In the genomic region with DNA sequence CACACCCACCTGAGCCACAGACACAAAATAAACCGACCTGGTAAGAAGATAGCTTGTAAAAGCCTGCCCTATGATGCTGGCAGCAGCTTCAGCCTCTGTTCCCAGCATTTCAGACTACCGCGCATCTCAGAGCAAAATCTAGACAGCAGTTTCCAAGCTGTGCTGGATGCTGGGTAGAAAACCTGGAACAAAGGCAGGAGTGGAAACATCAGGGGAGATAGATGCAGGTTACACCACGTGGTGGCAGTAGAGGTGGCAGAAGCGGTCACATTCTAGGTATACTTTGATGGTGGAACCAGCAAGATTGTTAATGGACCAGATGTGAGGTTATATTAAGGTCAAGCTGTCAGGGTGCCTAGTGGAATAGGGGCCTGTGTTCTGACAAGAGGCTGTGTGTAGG, we compare ENCODE assay signal across 11 mouse cellular contexts. TPM values are rescaled to one million over a fixed set of nuclear protein-coding genes. Genes with fewer than 3 reads are reported as not detected.
A peak's percentile ranks its signal among the peaks of the same experiment; 100 is the strongest.
DNase-seq lines count a peak whose midpoint lies in the region; TF ChIP-seq lines count a peak whose summit lies in the region.
"Had no signal": no experiment of that assay in that cellular context is flagged by ENCODE, and none has a peak within 500 bp of the region (broad histone marks: within the 10 kb centered on the region; RNA-seq: fewer than 3 reads in every experiment).

No protein-coding gene starts in this region.

- peaks cover 99% of the 10 kb centered on the region for H3K36me3 ChIP-seq in embryonic facial prominence, embryonic 10.5 days (replicated peaks)

- H3K4me1 ChIP-seq in embryonic facial prominence, embryonic 10.5 days, result no peaks in the 10 kb centered on the region

- H3K27ac ChIP-seq in gastrocnemius, adult 2 months, result no peak overlapping the region
- H3K27ac ChIP-seq in embryonic facial prominence, embryonic 10.5 days (replicated peaks), result no peak overlapping the region

- peak; percentile 49 for TF ChIP-seq CTCF in gastrocnemius, adult 2 months (IDR thresholded peaks at IDR 0.05)

- no peaks in the 10 kb centered on the region for H3K9me3 ChIP-seq in embryonic facial prominence, embryonic 10.5 days
- H3K9me3 ChIP-seq: G1E had no signal

- no peaks in the 10 kb centered on the region for H3K27me3 ChIP-seq in embryonic facial prominence, embryonic 10.5 days (replicated peaks; ENCODE audit: low read depth, poor library complexity, severe bottlenecking)

- intact Hi-C loops in gastrocnemius, adult 2 months (cut with DNase I), result no loop called here

- WGBS in embryonic facial prominence, embryonic 10.5 days, result 78% methylated on average over 5 of the region's 5 CpGs

- DNase-seq in gastrocnemius, adult 2 months, result no peak
- no peak for DNase-seq in gastrocnemius, adult 18-20 months (ENCODE audit: low spot score)
- peak; percentile 31 for DNase-seq in lung, postnatal 10 days
- DNase-seq in lung, adult 18-20 months, result no peak
- peak; percentile 27 for DNase-seq in embryonic facial prominence, embryonic 10.5 days (ENCODE audit: low spot score)
- peak; percentile 17 for DNase-seq in retina, embryonic 14.5 days (ENCODE audit: low spot score)
- no peak for DNase-seq in right cerebral cortex, postnatal 36 days (ENCODE audit: low spot score in 2 of 2)
- DNase-seq in spleen, postnatal 10 days (ENCODE audit: low spot score in 2 of 2), result no peak
- DNase-seq: heart, adult 11 months; right cerebral cortex, postnatal 4 days had no signal

- H3K4me3 ChIP-seq in gastrocnemius, adult 2 months, result no peak overlapping the region
- H3K4me3 ChIP-seq in embryonic facial prominence, embryonic 10.5 days, result no peak overlapping the region

RNA-seq across cellular contexts. Expression of gene Tef, which starts 17.5 kb away (rescaled TPM):
- 100 to 1,000 TPM; 101 to 191 TPM for total RNA-seq in gastrocnemius, adult 2 months (2021)
- 100 to 1,000 TPM; 124 to 160 TPM for total RNA-seq in gastrocnemius, adult 18-20 months (2021)
- 15.9 and 16.0 TPM in 2 replicates for polyA plus RNA-seq in embryonic facial prominence, embryonic 10.5 days (2016; fragmentation: Nextera tagmentation; extraction: Ambion mirVana)

RNA-seq across cellular contexts. Expression of gene Rangap1, which starts 39.4 kb away (rescaled TPM):
- 10 to 100 TPM; 23.7 to 24.1 TPM for total RNA-seq in gastrocnemius, adult 2 months (2021)
- 10 to 100 TPM; 20.0 to 21.4 TPM for total RNA-seq in gastrocnemius, adult 18-20 months (2021)
- polyA plus RNA-seq in embryonic facial prominence, embryonic 10.5 days (2016; fragmentation: Nextera tagmentation; extraction: Ambion mirVana), result 161 and 173 TPM in 2 replicates

RNA-seq across cellular contexts. Expression of gene Zc3h7b, which starts 39.9 kb away (rescaled TPM):
- 10 to 100 TPM; 30.2 to 34.3 TPM for total RNA-seq in gastrocnemius, adult 2 months (2021)
- total RNA-seq in gastrocnemius, adult 18-20 months (2021), result 10 to 100 TPM; 32.7 to 34.2 TPM
- polyA plus RNA-seq in embryonic facial prominence, embryonic 10.5 days (2016; fragmentation: Nextera tagmentation; extraction: Ambion mirVana), result 50.3 and 52.0 TPM in 2 replicates

Comparison
In these comparisons a context has a peak if more than half of its experiments do, and no peak if none do; other contexts are left out.
1. DNase-seq: peak in lung, postnatal 10 days (single experiment), embryonic facial prominence, embryonic 10.5 days (single experiment) and retina, embryonic 14.5 days (single experiment); none in gastrocnemius, adult 2 months (single experiment), gastrocnemius, adult 18-20 months (single experiment), lung, adult 18-20 months (0 of 2), right cerebral cortex, postnatal 36 days (0 of 2) and spleen, postnatal 10 days (0 of 2).